9 mouse cellular contexts compared by ENCODE assay signal in the genomic region with DNA sequence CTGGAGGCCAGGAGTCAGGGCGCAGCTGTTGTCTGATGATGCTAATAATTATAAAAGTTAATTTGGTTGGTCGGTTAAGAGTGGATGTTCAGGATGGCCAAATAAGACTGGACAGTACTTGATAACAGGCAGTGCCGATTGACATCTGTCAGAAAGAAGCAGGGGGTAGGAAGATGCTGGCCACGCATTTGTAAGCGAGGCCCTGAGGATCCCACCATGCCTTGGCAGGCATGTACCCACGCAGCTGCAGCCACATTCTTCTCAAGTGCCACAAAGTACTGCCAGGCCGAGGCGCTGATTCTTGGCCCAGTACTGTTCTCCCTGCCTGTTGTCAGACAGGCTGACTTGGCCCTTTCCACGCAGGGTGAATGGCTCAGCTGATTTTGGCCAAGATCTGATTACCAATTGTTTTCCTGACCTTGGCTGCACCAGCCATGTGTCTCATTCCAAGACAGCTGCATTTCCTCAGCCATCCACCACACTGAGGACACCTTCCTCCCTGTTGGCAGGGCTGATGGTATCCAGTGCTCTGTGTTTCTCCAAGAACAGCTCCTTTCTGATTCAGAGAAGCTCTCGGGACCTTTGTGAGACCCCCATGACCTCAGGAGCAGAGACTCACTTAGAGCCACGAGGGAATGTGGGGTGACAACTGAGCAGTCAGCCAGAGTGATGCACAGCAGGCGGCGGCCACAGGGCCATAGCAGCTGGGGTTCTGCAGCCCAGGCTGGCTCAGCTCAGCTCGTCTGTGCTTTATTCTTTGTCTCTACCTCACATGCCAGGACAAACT. TPM values are rescaled to one million over a fixed set of nuclear protein-coding genes. Genes with fewer than 3 reads are reported as not detected.
A peak's percentile ranks its signal among the peaks of the same experiment; 100 is the strongest.
DNase-seq lines count a peak whose midpoint lies in the region; ATAC-seq and TF ChIP-seq lines count a peak whose summit lies in the region.
"Had no signal": no experiment of that assay in that cellular context is flagged by ENCODE, and none has a peak within 500 bp of the region (broad histone marks: within the 10 kb centered on the region; RNA-seq: fewer than 3 reads in every experiment).

No protein-coding gene starts in this region.

- WGBS in hindbrain, embryonic 11.5 days, result 37% methylated on average over 14 of the region's 14 CpGs
- 38% methylated on average over 14 of the region's 14 CpGs for WGBS in midbrain, embryonic 13.5 days
- WGBS in thymus, adult 2 months, result 92% methylated on average over 14 of the region's 14 CpGs

- peak; percentile 69 for ATAC-seq in hindbrain, embryonic 11.5 days (ENCODE audit: low FRiP score)
- ATAC-seq in midbrain, embryonic 13.5 days, result peak; percentile 72

- DNase-seq in gastrocnemius, postnatal 14 days, result peak; percentile 43
- no peak for DNase-seq in gastrocnemius, postnatal 36 days
- peak; percentile 22 for DNase-seq in embryo, embryonic 10.5 days (ENCODE audit: low spot score)
- DNase-seq in hindbrain, embryonic 11.5 days (ENCODE audit: low spot score), result peak; percentile 37
- DNase-seq in spleen, adult 18-20 months, result no peak
- no peak for DNase-seq in thymus, adult 18-20 months
- DNase-seq in thymus, adult 2 months, result no peak

- H3K4me1 ChIP-seq in hindbrain, embryonic 11.5 days (replicated peaks; ENCODE audit: control insufficient read depth, insufficient read depth, low read length), result peaks cover 4% of the 10 kb centered on the region; the same call in 1 of the 2 replicates
- H3K4me1 ChIP-seq in midbrain, embryonic 13.5 days (replicated peaks), result peaks cover 21% of the 10 kb centered on the region
- H3K4me1 ChIP-seq in thymus, adult 2 months (replicated peaks; ENCODE audit: control insufficient read depth, insufficient read depth, low read length), result no peaks in the 10 kb centered on the region

- intact Hi-C loops in gastrocnemius, postnatal 14 days (cut with DNase I; ENCODE audit: low total_unique reads), result no loop called here
- intact Hi-C loops in gastrocnemius, postnatal 36 days (cut with DNase I), result no loop called here

- peak overlapping the region; percentile 80 for H3K27ac ChIP-seq in hindbrain, embryonic 11.5 days (ENCODE audit: low read depth, low read length)
- H3K27ac ChIP-seq in midbrain, embryonic 13.5 days, result peak overlapping the region; percentile 62
- no peak overlapping the region for H3K27ac ChIP-seq in thymus, adult 2 months (ENCODE audit: control insufficient read depth, insufficient read depth, low read length)

- H3K4me2 ChIP-seq in hindbrain, embryonic 11.5 days (replicated peaks; ENCODE audit: low read depth, low read length), result no peak overlapping the region
- H3K4me2 ChIP-seq in midbrain, embryonic 13.5 days (replicated peaks), result no peak overlapping the region

- H3K9ac ChIP-seq in hindbrain, embryonic 11.5 days (ENCODE audit: low read depth, low read length), result no peak overlapping the region
- H3K9ac ChIP-seq in midbrain, embryonic 13.5 days (replicated peaks), result no peak overlapping the region

- TF ChIP-seq CTCF in thymus, adult 2 months (IDR thresholded peaks at IDR 0.05; ENCODE audit: borderline replicate concordance, control insufficient read depth, extremely low read depth, insufficient read depth, low read length, poor library complexity), result no peak

- no peaks in the 10 kb centered on the region for H3K36me3 ChIP-seq in hindbrain, embryonic 11.5 days (ENCODE audit: control insufficient read depth, insufficient read depth, low read length)
- no peaks in the 10 kb centered on the region for H3K36me3 ChIP-seq in midbrain, embryonic 13.5 days
- H3K36me3 ChIP-seq in thymus, adult 2 months (ENCODE audit: control insufficient read depth, insufficient read depth, low read length), result no peaks in the 10 kb centered on the region

- TF ChIP-seq POLR2A in thymus, adult 2 months (IDR thresholded peaks at IDR 0.05; ENCODE audit: control insufficient read depth, extremely low read depth, insufficient read depth, low read length, poor library complexity), result no peak

- no peaks in the 10 kb centered on the region for H3K27me3 ChIP-seq in hindbrain, embryonic 11.5 days (ENCODE audit: control insufficient read depth, insufficient read depth, low read length)
- no peaks in the 10 kb centered on the region for H3K27me3 ChIP-seq in midbrain, embryonic 13.5 days
- H3K27me3 ChIP-seq in thymus, adult 2 months (ENCODE audit: control insufficient read depth, insufficient read depth, low read length), result no peaks in the 10 kb centered on the region
- H3K27me3 ChIP-seq: CH12.LX had no signal

- no peak overlapping the region for H3K4me3 ChIP-seq in hindbrain, embryonic 11.5 days (ENCODE audit: low read depth, low read length)
- H3K4me3 ChIP-seq in midbrain, embryonic 13.5 days (replicated peaks), result no peak overlapping the region
- no peak overlapping the region for H3K4me3 ChIP-seq in thymus, adult 2 months (ENCODE audit: control insufficient read depth, insufficient read depth, low read length)

- no peaks in the 10 kb centered on the region for H3K9me3 ChIP-seq in hindbrain, embryonic 11.5 days (ENCODE audit: control insufficient read depth, low read length)
- H3K9me3 ChIP-seq in midbrain, embryonic 13.5 days, result no peaks in the 10 kb centered on the region

RNA-seq across cellular contexts. Expression of gene Insm1, which starts 53.5 kb away (rescaled TPM):
- total RNA-seq in gastrocnemius, postnatal 14 days (2021), result not detected
- not detected for total RNA-seq in gastrocnemius, postnatal 36 days (2021)
- 11.9 and 12.3 TPM in 2 replicates for polyA plus RNA-seq in hindbrain, embryonic 11.5 days (2014; fragmentation: Nextera tagmentation; extraction: Ambion mirVana)
- 7.1 and 8.9 TPM in 2 replicates for polyA plus RNA-seq in midbrain, embryonic 13.5 days (2015; fragmentation: Nextera tagmentation; extraction: Ambion mirVana)
- polyA plus RNA-seq in thymus, adult 2 months (2012; rRNA removed), result 9.9 and 14.5 TPM in 2 replicates
- total RNA-seq: CH12.LX had no signal

Comparison
In these comparisons a context has a peak if more than half of its experiments do, and no peak if none do; other contexts are left out.
1. DNase-seq: peak in gastrocnemius, postnatal 14 days (single experiment), embryo, embryonic 10.5 days (single experiment) and hindbrain, embryonic 11.5 days (single experiment); none in gastrocnemius, postnatal 36 days (0 of 2), spleen, adult 18-20 months (0 of 2), thymus, adult 18-20 months (0 of 2) and thymus, adult 2 months (single experiment).